Mouse (Mus musculus) limb, embryonic 11.5 days (tissue): ENCODE measurements around the gene Mark3. TPM values are rescaled to one million over a fixed set of nuclear protein-coding genes. Genes with fewer than 3 reads are reported as not detected.
A peak's percentile ranks its signal among the peaks of the same experiment; 100 is the strongest.

Experiments
- ATAC-seq: fragments of 200-750 bp; cut with Nextera tagmentation; 2 replicates; pipeline ENCODE4 v1.8.0; 2017; ENCODE audit warnings: low read depth; ENCODE audit not compliant: insufficient number of reproducible peaks, low FRiP score, low TSS enrichment
- DNase-seq: peaks from one replicate; pipeline ENCODE4 v3.0.0-alpha.2; 2015; ENCODE audit warnings: low spot score
- H3K27ac ChIP-seq: fragments of 300-500 bp; sonication (generic); replicated peaks from 2 replicates; pipeline ENCODE4 v1.5.1; 2014; ENCODE audit warnings: low read depth, mild to moderate bottlenecking, low read length
- H3K27me3 ChIP-seq: fragments of 300-500 bp; sonication (generic); 2 replicates; pipeline ENCODE4 v1.6.1; 2014; ENCODE audit warnings: mild to moderate bottlenecking, low read length, mixed read lengths; ENCODE audit not compliant: control insufficient read depth, insufficient read depth
- H3K36me3 ChIP-seq: fragments of 300-500 bp; sonication (generic); 2 replicates; pipeline ENCODE4 v1.6.1; 2014; ENCODE audit warnings: mild to moderate bottlenecking, low read length, moderate library complexity, mixed read lengths; ENCODE audit not compliant: control insufficient read depth, insufficient read depth
- H3K4me1 ChIP-seq: fragments of 300-500 bp; sonication (generic); 2 replicates; pipeline ENCODE4 v1.6.1; 2014; ENCODE audit warnings: low read length, mixed read lengths; ENCODE audit not compliant: control insufficient read depth, insufficient read depth
- H3K4me2 ChIP-seq: fragments of 300-500 bp; sonication (generic); 2 replicates; pipeline ENCODE4 v1.6.1; 2014; ENCODE audit warnings: low read depth, mild to moderate bottlenecking, moderate library complexity; ENCODE audit not compliant: severe bottlenecking
- H3K4me3 ChIP-seq: fragments of 300-500 bp; sonication (generic); 2 replicates; pipeline ENCODE4 v1.5.1; 2014; ENCODE audit warnings: low read depth, low read length
- H3K9ac ChIP-seq: fragments of 300-500 bp; sonication (generic); 2 replicates; pipeline ENCODE4 v1.6.1; 2014; ENCODE audit warnings: mild to moderate bottlenecking, low read length
- H3K9me3 ChIP-seq: fragments of 300-500 bp; sonication (generic); 2 replicates; pipeline ENCODE4 v1.6.1; 2016; ENCODE audit warnings: low read length; ENCODE audit not compliant: control insufficient read depth
- WGBS: fragments of 180-500 bp; shearing (Covaris S2); extraction: QIAGEN DNeasy Blood & Tissue Kit; methylation state at CpG from one replicate; pipeline ENCODE4 v1.1.7; 2014; 5-methylcytosine and 5-hydroxymethylcytosine counted together
- polyA plus RNA-seq: library from polyadenylated mRNA; unstranded; fragments of >200 nt; fragmentation: Nextera tagmentation; extraction: Ambion mirVana; gene quantifications from 2 replicates; pipeline ENCODE4 v1.2.1, GENCODE M21; 2014

Mark3 gene
- polyA plus RNA-seq, 1 experiment from 2014 or later: 65.4 TPM

- Histone ChIP-seq H3K27ac (no peak overlapping the region), H3K4me2 (no peak overlapping the region), H3K4me1 (0 out of 2 replicates have a peak, but pooled peaks cover 4% of the 10 kb centered on the region), H3K4me3 (no peak overlapping the region), H3K9ac (no peak overlapping the region), H3K36me3 (no peaks in the 10 kb centered on the region), H3K9me3 (no peaks in the 10 kb centered on the region), H3K27me3 (no peaks in the 10 kb centered on the region)
- no peak for ATAC-seq
- WGBS: 76% methylated on average over 5 of the region's 5 CpGs
- no peak for DNase-seq
These were observed 9.0 kb upstream of the Mark3 start for GRCm38 (mm10) chr12:111565363-111565762.

- H3K27me3 ChIP-seq: no peaks in the 10 kb centered on the region
- H3K27ac ChIP-seq: no peak overlapping the region
- no peak overlapping the region for H3K9ac ChIP-seq
- 68% methylated on average over 11 of the region's 11 CpGs for WGBS
- H3K4me3 ChIP-seq: no peak overlapping the region
- no peaks in the 10 kb centered on the region for H3K36me3 ChIP-seq
- H3K4me2 ChIP-seq: no peak overlapping the region
- H3K4me1 ChIP-seq: 0 out of 2 replicates have a peak, but pooled peaks cover 3% of the 10 kb centered on the region
- DNase-seq (no peak), ATAC-seq (no peak)
- no peaks in the 10 kb centered on the region for H3K9me3 ChIP-seq
These were observed 5.5 kb upstream of the Mark3 start for GRCm38 (mm10) chr12:111568836-111569235.

DNA sequence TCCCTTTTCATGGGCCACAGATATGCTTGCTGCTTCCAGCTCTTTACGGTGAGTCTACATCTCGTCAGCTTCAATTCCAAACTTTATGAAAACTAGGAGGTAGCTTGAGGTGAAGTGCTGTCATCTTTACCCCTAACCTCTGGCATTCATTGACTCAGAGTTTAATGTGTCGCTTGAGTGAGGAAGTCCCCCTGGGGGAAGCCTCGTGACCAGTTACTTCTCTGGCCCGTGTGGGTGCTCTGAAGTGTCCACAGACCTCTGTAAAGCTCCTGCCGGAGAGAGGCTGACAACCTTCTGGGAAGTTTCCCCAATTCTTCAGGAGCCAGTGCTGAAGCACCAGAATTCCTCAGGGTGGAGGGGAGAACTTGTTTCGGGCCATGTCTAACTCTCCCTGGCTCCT lies 1.9 kb upstream of the Mark3 start:
- WGBS: 74% methylated on average over 7 of the region's 7 CpGs
- no peak for ATAC-seq
- H3K4me1 ChIP-seq: peaks cover 3% of the 10 kb centered on the region; the same call in 1 of the 2 replicates

GRCm38 (mm10) chr12:111573315-111573714 lies 1.0 kb upstream of the Mark3 start:
- 57% methylated on average over 6 of the region's 6 CpGs for WGBS
- Histone ChIP-seq H3K27ac (no peak overlapping the region), H3K4me1 (peaks cover 3% of the 10 kb centered on the region; the same call in 1 of the 2 replicates), H3K27me3 (no peaks in the 10 kb centered on the region), H3K36me3 (no peaks in the 10 kb centered on the region), H3K9me3 (no peaks in the 10 kb centered on the region), H3K4me2 (peak overlapping the region; percentile 82), H3K9ac (peak overlapping the region; percentile 24; the same call in 1 of the 2 replicates), H3K4me3 (peak overlapping the region; percentile 91)
- ATAC-seq: no peak
- DNase-seq: no peak

More for the DNA sequence above, 1.9 kb upstream of the Mark3 start:
- DNase-seq: no peak
- H3K9me3 ChIP-seq: no peaks in the 10 kb centered on the region
- no peak overlapping the region for H3K4me3 ChIP-seq
- no peak overlapping the region for H3K9ac ChIP-seq
- H3K4me2 ChIP-seq: no peak overlapping the region
- H3K27ac ChIP-seq: no peak overlapping the region
- no peaks in the 10 kb centered on the region for H3K27me3 ChIP-seq
- no peaks in the 10 kb centered on the region for H3K36me3 ChIP-seq

GRCm38 (mm10) chr12:111574887-111575838 lies 840 bp downstream of the Mark3 start:
- Histone ChIP-seq H3K4me1 (peaks cover 3% of the 10 kb centered on the region; the same call in 1 of the 2 replicates), H3K9ac (peak overlapping the region; percentile 97), H3K36me3 (no peaks in the 10 kb centered on the region), H3K9me3 (no peaks in the 10 kb centered on the region), H3K4me2 (peak overlapping the region; percentile 82), H3K27me3 (no peaks in the 10 kb centered on the region), H3K27ac (peak overlapping the region; percentile 79), H3K4me3 (peak overlapping the region; percentile 91)
- peak; percentile 64 for DNase-seq
- peak; percentile 49 for ATAC-seq
- WGBS: under 1% methylated on average over 58 of the region's 58 CpGs

- H3K27me3 ChIP-seq: no peaks in the 10 kb centered on the region
- no peaks in the 10 kb centered on the region for H3K4me1 ChIP-seq
- H3K36me3 ChIP-seq: no peaks in the 10 kb centered on the region
- 100% methylated on average over 1 of the region's 1 CpGs for WGBS
- H3K9me3 ChIP-seq: no peaks in the 10 kb centered on the region
- no peak for DNase-seq
- H3K4me3 ChIP-seq: no peak overlapping the region
- H3K9ac ChIP-seq: no peak overlapping the region
- no peak overlapping the region for H3K27ac ChIP-seq
- H3K4me2 ChIP-seq: no peak overlapping the region
- ATAC-seq: no peak
These were observed 8.7 kb downstream of the Mark3 start for GRCm38 (mm10) chr12:111583058-111583457.

DNA sequence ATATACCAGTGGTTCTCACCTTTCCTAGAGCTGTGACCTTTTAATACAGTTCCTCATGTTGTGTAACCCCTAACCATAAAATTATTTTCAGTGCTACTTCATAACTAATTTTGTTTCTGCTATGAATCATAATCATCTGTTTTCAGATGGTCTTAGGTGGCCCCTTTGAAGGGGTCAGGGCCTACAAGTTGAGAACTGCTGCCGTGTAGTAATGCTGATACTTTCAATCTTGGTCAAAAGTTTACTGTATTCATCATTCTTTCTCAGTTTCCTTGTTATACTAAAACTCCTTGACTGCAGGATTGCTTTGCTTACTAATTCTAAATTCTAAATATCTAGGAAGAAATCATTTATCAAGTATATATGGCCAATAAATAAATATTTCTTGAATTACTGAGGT lies 10.1 kb downstream of the Mark3 start:
- Histone ChIP-seq H3K36me3 (no peaks in the 10 kb centered on the region), H3K27ac (no peak overlapping the region), H3K4me1 (no peaks in the 10 kb centered on the region), H3K4me2 (no peak overlapping the region), H3K9me3 (no peaks in the 10 kb centered on the region), H3K4me3 (no peak overlapping the region), H3K27me3 (no peaks in the 10 kb centered on the region), H3K9ac (no peak overlapping the region)
- ATAC-seq: no peak
- WGBS: 88% methylated on average over 1 of the region's 1 CpGs
- no peak for DNase-seq

DNA sequence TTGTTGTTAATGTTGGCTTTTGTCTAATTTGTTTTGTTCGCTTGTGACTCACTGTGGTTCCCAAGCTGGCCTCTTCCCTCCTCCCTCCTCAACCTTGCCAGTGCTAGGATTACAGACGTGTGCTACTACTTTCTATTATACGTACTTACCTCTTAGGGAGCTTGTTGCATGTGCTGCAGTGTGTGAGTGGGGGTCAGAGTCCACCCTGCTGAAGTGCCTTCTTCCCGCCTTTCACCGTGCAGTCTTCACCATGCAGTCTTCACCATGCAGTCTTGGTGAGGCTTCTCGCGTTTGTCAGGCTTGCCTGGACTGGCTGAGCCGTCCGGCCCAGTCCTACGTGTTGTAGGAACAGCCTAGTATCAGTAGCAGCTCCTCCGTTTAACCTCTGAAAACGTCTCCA lies 12.9 kb downstream of the Mark3 start:
- H3K27me3 ChIP-seq: no peaks in the 10 kb centered on the region
- 87% methylated on average over 12 of the region's 12 CpGs for WGBS
- DNase-seq: no peak
- H3K36me3 ChIP-seq: no peaks in the 10 kb centered on the region
- no peak overlapping the region for H3K4me3 ChIP-seq
- H3K9ac ChIP-seq: no peak overlapping the region
- H3K4me1 ChIP-seq: no peaks in the 10 kb centered on the region
- H3K4me2 ChIP-seq: no peak overlapping the region
- H3K9me3 ChIP-seq: no peaks in the 10 kb centered on the region
- no peak overlapping the region for H3K27ac ChIP-seq
- ATAC-seq: no peak
